ENCODE assay signal across 8 mouse cellular contexts in genomic region chr1:157081076-157081804, GRCm38 (mm10). TPM values are rescaled to one million over a fixed set of nuclear protein-coding genes. Genes with fewer than 3 reads are reported as not detected.
DNase-seq lines count a peak whose midpoint lies in the region; ATAC-seq and TF ChIP-seq lines count a peak whose summit lies in the region.

No protein-coding gene starts in this region.

- peak; percentile 67 for TF ChIP-seq CTCF in intestine, postnatal 0 days (IDR thresholded peaks at IDR 0.05; ENCODE audit: low read depth)
- TF ChIP-seq CTCF in ES-Bruce4 (IDR thresholded peaks at IDR 0.05; ENCODE audit: low read depth, low read length) = peak; percentile 31

- no peaks in the 10 kb centered on the region for H3K4me1 ChIP-seq in intestine, postnatal 0 days (replicated peaks; ENCODE audit: control insufficient read depth, insufficient read depth, low read length)
- peaks cover 8% of the 10 kb centered on the region for H3K4me1 ChIP-seq in intestine, embryonic 15.5 days (replicated peaks)
- peaks cover 3% of the 10 kb centered on the region for H3K4me1 ChIP-seq in ES-Bruce4 (ENCODE audit: control insufficient read depth, insufficient read depth, low read length)
- peaks cover 6% of the 10 kb centered on the region; the same call in 1 of the 2 replicates for H3K4me1 ChIP-seq in midbrain, embryonic 14.5 days (ENCODE audit: control insufficient read depth, insufficient read depth, low read length)

- H3K4me2 ChIP-seq in intestine, postnatal 0 days (replicated peaks; ENCODE audit: low read depth) = no peak overlapping the region
- H3K4me2 ChIP-seq in intestine, embryonic 15.5 days (replicated peaks) = no peak overlapping the region
- no peak overlapping the region for H3K4me2 ChIP-seq in midbrain, embryonic 14.5 days (ENCODE audit: low read length)

- peak; percentile 10 for TF ChIP-seq POLR2A in ES-Bruce4 (IDR thresholded peaks at IDR 0.05; ENCODE audit: insufficient read depth, low read length)

- no peaks in the 10 kb centered on the region for H3K27me3 ChIP-seq in intestine, postnatal 0 days (replicated peaks; ENCODE audit: control insufficient read depth, insufficient read depth, low read length)
- no peaks in the 10 kb centered on the region for H3K27me3 ChIP-seq in intestine, embryonic 15.5 days (replicated peaks)
- no peaks in the 10 kb centered on the region for H3K27me3 ChIP-seq in ES-Bruce4 (ENCODE audit: control insufficient read depth, insufficient read depth, low read length, poor library complexity, severe bottlenecking)
- no peaks in the 10 kb centered on the region for H3K27me3 ChIP-seq in midbrain, embryonic 14.5 days (ENCODE audit: control insufficient read depth, insufficient read depth, low read length)

- peak; percentile 76 for DNase-seq in embryo, embryonic 10.5 days (ENCODE audit: low spot score)
- DNase-seq in midbrain, embryonic 14.5 days = peak; percentile 73
- DNase-seq in frontal cortex, postnatal 25 days (ENCODE audit: low spot score in 2 of 2) = no peak
- no peak for DNase-seq in gastrocnemius, adult 8-10 months (ENCODE audit: low spot score in 2 of 2)
- no peak for DNase-seq in heart, postnatal 25 days (ENCODE audit: low spot score)

- peak; percentile 55; the same call in 1 of the 2 replicates for TF ChIP-seq EP300 in ES-Bruce4 (IDR thresholded peaks at IDR 0.05; ENCODE audit: insufficient read depth, low read depth, low read length)

- WGBS in intestine, postnatal 0 days = 52% methylated on average over 15 of the region's 15 CpGs
- WGBS in intestine, embryonic 15.5 days = 52% methylated on average over 15 of the region's 15 CpGs
- 52% methylated on average over 15 of the region's 15 CpGs for WGBS in midbrain, embryonic 14.5 days

- H3K9ac ChIP-seq in intestine, postnatal 0 days (ENCODE audit: low read depth, low read length) = no peak overlapping the region
- H3K9ac ChIP-seq in intestine, embryonic 15.5 days = no peak overlapping the region
- no peak overlapping the region for H3K9ac ChIP-seq in ES-Bruce4 (ENCODE audit: low read depth, poor library complexity, severe bottlenecking)
- H3K9ac ChIP-seq in midbrain, embryonic 14.5 days (replicated peaks; ENCODE audit: low read length) = no peak overlapping the region

- ATAC-seq in intestine, postnatal 0 days = no peak
- no peak for ATAC-seq in intestine, embryonic 15.5 days
- no peak for ATAC-seq in midbrain, embryonic 14.5 days (ENCODE audit: low FRiP score, low TSS enrichment)

- H3K27ac ChIP-seq in intestine, postnatal 0 days (ENCODE audit: low read depth, low read length) = no peak overlapping the region
- no peak overlapping the region for H3K27ac ChIP-seq in intestine, embryonic 15.5 days
- peak overlapping the region; percentile 17; the same call in 1 of the 2 replicates for H3K27ac ChIP-seq in ES-Bruce4 (ENCODE audit: insufficient read depth, low read length)
- no peak overlapping the region for H3K27ac ChIP-seq in midbrain, embryonic 14.5 days (replicated peaks; ENCODE audit: low read depth, low read length)

- no peaks in the 10 kb centered on the region for H3K36me3 ChIP-seq in intestine, postnatal 0 days (ENCODE audit: control insufficient read depth, insufficient read depth)
- H3K36me3 ChIP-seq in intestine, embryonic 15.5 days = no peaks in the 10 kb centered on the region
- no peaks in the 10 kb centered on the region for H3K36me3 ChIP-seq in ES-Bruce4 (ENCODE audit: control insufficient read depth, insufficient read depth, low read length, poor library complexity, severe bottlenecking)
- H3K36me3 ChIP-seq in midbrain, embryonic 14.5 days (ENCODE audit: control insufficient read depth, insufficient read depth, low read length) = no peaks in the 10 kb centered on the region

- no peaks in the 10 kb centered on the region for H3K9me3 ChIP-seq in intestine, postnatal 0 days (ENCODE audit: control insufficient read depth)
- H3K9me3 ChIP-seq in intestine, embryonic 15.5 days = no peaks in the 10 kb centered on the region
- no peaks in the 10 kb centered on the region for H3K9me3 ChIP-seq in ES-Bruce4 (replicated peaks; ENCODE audit: control insufficient read depth, insufficient read depth, low read length, poor library complexity, severe bottlenecking)
- H3K9me3 ChIP-seq in midbrain, embryonic 14.5 days (ENCODE audit: control insufficient read depth, low read length) = no peaks in the 10 kb centered on the region

- intact Hi-C loops in heart, postnatal 25 days (cut with DNase I) = loop anchor here (5.0 kb wide), 1 partner anchor 456 kb away; no protein-coding TSS in a partner anchor

- H3K4me3 ChIP-seq in intestine, postnatal 0 days (ENCODE audit: low read depth, low read length) = no peak overlapping the region
- H3K4me3 ChIP-seq in intestine, embryonic 15.5 days (replicated peaks) = no peak overlapping the region
- peak overlapping the region; percentile 35 for H3K4me3 ChIP-seq in ES-Bruce4 (ENCODE audit: low read depth, low read length)
- H3K4me3 ChIP-seq in midbrain, embryonic 14.5 days (replicated peaks; ENCODE audit: low read depth, low read length) = no peak overlapping the region

RNA-seq across cellular contexts. Expression of gene Tex35, which starts 27.2 kb away (rescaled TPM):
- not detected in 2 replicates for polyA plus RNA-seq in intestine, postnatal 0 days (2015; fragmentation: Nextera tagmentation; extraction: Ambion mirVana)
- polyA plus RNA-seq in intestine, embryonic 15.5 days (2015; fragmentation: Nextera tagmentation; extraction: Ambion mirVana) = not detected in 2 replicates
- polyA plus RNA-seq in ES-Bruce4 (2011; ENCODE audit: insufficient read depth, insufficient read length, low read depth, missing spikeins) = not detected in 2 replicates
- not detected in 2 replicates for polyA plus RNA-seq in midbrain, embryonic 14.5 days (2014; fragmentation: Nextera tagmentation; extraction: Ambion mirVana)
- total RNA-seq in gastrocnemius, adult 8-10 months (2022) = not detected
- not detected for total RNA-seq in heart, postnatal 25 days (2021)

Comparison
In these comparisons a context has a peak if more than half of its experiments do, and no peak if none do; other contexts are left out.
1. DNase-seq: peak in embryo, embryonic 10.5 days (single experiment) and midbrain, embryonic 14.5 days (single experiment); none in frontal cortex, postnatal 25 days (0 of 2), gastrocnemius, adult 8-10 months (0 of 2) and heart, postnatal 25 days (single experiment).